Mouse (Mus musculus) right cerebral cortex, postnatal 14 days (tissue): ENCODE measurements around the gene Krt90.

Experiments
- DNase-seq: peaks from one replicate; pipeline ENCODE4 v3.0.0; 2022

Krt90 gene

DNA sequence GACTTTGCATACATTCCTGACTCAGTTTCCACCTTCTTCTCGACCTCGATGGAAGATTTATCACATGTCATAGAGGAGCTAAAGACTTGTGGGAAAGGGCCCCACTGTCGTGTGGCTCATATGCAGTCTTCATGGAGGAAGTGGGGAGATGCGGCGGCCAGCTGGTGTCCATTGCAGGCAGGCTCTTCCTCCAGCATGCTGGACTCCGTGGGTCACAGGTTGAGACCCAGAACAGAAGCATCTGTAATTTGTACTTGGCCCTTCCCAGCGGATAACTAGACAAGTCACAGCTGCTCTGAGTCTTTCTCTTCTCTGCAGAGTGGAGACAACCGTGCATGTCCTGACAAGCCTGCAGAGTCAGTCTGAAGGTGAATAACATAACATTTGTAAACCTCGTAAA is 54.5 kb downstream of the Krt90 start:
- no peak for DNase-seq

DNA sequence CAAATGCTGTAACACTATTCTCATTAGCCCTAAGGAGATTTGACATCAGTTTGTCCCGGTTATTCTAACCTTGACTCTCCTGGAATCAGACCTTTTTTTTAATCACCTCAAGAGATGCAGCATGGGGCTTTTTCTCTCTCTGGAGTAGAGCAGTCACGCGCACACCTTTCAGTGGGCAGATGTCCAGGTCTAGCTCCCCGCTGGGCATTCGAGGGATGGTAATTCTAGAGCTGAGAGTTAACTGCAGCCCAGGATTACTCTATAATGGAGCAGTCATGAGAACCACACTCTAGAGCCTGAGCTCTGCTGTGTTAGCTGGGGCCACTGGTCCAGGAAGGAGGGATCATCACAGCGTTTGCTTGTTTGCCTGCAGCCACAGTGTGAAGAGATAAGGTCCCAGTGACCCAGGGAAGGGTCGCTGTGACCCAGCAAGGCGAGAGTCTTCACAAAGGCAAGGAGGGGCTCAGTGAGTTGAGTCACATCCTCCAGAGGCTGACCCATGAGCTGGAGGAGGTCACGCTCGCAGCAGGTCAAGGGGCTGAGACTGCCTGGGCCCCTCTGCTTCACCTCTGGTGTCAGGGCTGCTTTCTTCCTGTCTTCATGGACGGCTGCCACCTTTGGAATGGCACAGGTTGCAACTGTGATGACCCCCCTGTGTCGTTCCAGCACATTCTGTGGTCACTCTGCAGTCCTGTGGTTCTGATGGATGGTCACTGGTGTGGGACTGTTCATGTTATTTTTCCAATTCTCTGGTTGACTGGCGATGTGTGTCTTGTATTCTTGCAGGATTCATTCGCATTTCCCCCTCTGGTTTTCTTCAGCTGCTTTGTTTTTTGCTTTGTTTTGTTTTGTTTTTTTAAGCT is 55.6 kb downstream of the Krt90 start:
- no peak for DNase-seq
